ENCODE assay signal across 10 mouse cellular contexts in genomic region chr4:134118126-134118800, GRCm38 (mm10). TPM values are rescaled to one million over a fixed set of nuclear protein-coding genes. Genes with fewer than 3 reads are reported as not detected.
DNase-seq lines count a peak whose midpoint lies in the region; ATAC-seq and TF ChIP-seq lines count a peak whose summit lies in the region.
"Had no signal": no experiment of that assay in that cellular context is flagged by ENCODE, and none has a peak within 500 bp of the region (broad histone marks: within the 10 kb centered on the region; RNA-seq: fewer than 3 reads in every experiment).

No protein-coding gene starts in this region.

- no peak overlapping the region for H3K4me2 ChIP-seq in lung, postnatal 0 days (replicated peaks; ENCODE audit: low read depth, low read length)
- H3K4me2 ChIP-seq in limb, embryonic 15.5 days: no peak overlapping the region
- H3K4me2 ChIP-seq: forebrain, embryonic 13.5 days; midbrain, embryonic 12.5 days had no signal

- no peak for TF ChIP-seq CTCF in lung, postnatal 0 days (IDR thresholded peaks at IDR 0.05)

- no peak for TF ChIP-seq EP300 in lung, postnatal 0 days (IDR thresholded peaks at IDR 0.05)

- no peaks in the 10 kb centered on the region for H3K4me1 ChIP-seq in lung, postnatal 0 days (ENCODE audit: insufficient read depth, low read depth, low read length)
- peaks cover 20% of the 10 kb centered on the region for H3K4me1 ChIP-seq in limb, embryonic 15.5 days

- H3K9ac ChIP-seq in lung, postnatal 0 days (replicated peaks; ENCODE audit: low read depth): no peak overlapping the region
- H3K9ac ChIP-seq in limb, embryonic 15.5 days: no peak overlapping the region
- H3K9ac ChIP-seq: forebrain, embryonic 13.5 days; midbrain, embryonic 12.5 days had no signal

- H3K4me3 ChIP-seq in lung, postnatal 0 days (ENCODE audit: low read depth, low read length): no peak overlapping the region
- H3K4me3 ChIP-seq in limb, embryonic 15.5 days: no peak overlapping the region
- H3K4me3 ChIP-seq: forebrain, embryonic 13.5 days; midbrain, embryonic 12.5 days had no signal

- WGBS in lung, postnatal 0 days: 55% methylated on average over 14 of the region's 14 CpGs
- whole genome bisulfite sequencing in limb, embryonic 15.5 days: 59% methylated on average over 14 of the region's 14 CpGs

- no peak overlapping the region for H3K27ac ChIP-seq in lung, postnatal 0 days (ENCODE audit: low read length)
- 0 out of 2 replicates have a peak overlapping the region, but pooled peaks have one; percentile 7 for H3K27ac ChIP-seq in limb, embryonic 15.5 days
- H3K27ac ChIP-seq: forebrain, embryonic 13.5 days; midbrain, embryonic 12.5 days had no signal

- ATAC-seq in lung, postnatal 0 days: no peak; the same call in 1 of the 2 replicates
- no peak for ATAC-seq in limb, embryonic 15.5 days (ENCODE audit: insufficient number of reproducible peaks, low FRiP score, low TSS enrichment, low read depth)
- ATAC-seq: forebrain, embryonic 13.5 days had no signal

- DNase-seq in lung, postnatal 0 days (ENCODE audit: low spot score): peak; percentile 31
- DNase-seq in lung, postnatal 36 days: no peak
- peak; percentile 68 for DNase-seq in T-cell, adult 2 months (ENCODE audit: low spot score)
- DNase-seq in thymus, postnatal 10 days (ENCODE audit: low spot score in 2 of 2): peak; percentile 70 to 78
- no peak for DNase-seq in kidney, postnatal 10 days
- DNase-seq in urinary bladder, postnatal 4 days (ENCODE audit: low spot score in 2 of 2): no peak
- DNase-seq: cerebellum, adult 9-10 months had no signal

- H3K36me3 ChIP-seq in lung, postnatal 0 days (ENCODE audit: insufficient read depth, low read length): no peaks in the 10 kb centered on the region
- H3K36me3 ChIP-seq in limb, embryonic 15.5 days: no peaks in the 10 kb centered on the region
- H3K36me3 ChIP-seq: midbrain, embryonic 12.5 days had no signal

- no peaks in the 10 kb centered on the region for H3K27me3 ChIP-seq in lung, postnatal 0 days (replicated peaks; ENCODE audit: insufficient read depth, low read length)
- no peaks in the 10 kb centered on the region for H3K27me3 ChIP-seq in limb, embryonic 15.5 days
- H3K27me3 ChIP-seq: forebrain, embryonic 13.5 days; midbrain, embryonic 12.5 days had no signal

- H3K9me3 ChIP-seq in lung, postnatal 0 days (ENCODE audit: low read length): no peaks in the 10 kb centered on the region
- no peaks in the 10 kb centered on the region for H3K9me3 ChIP-seq in limb, embryonic 15.5 days
- H3K9me3 ChIP-seq: forebrain, embryonic 13.5 days; midbrain, embryonic 12.5 days had no signal

RNA-seq across cellular contexts. Expression of gene Sh3bgrl3, which starts 10.3 kb away (rescaled TPM):
- 476 and 513 TPM in 2 replicates for polyA plus RNA-seq in lung, postnatal 0 days (2015; fragmentation: Nextera tagmentation; extraction: Ambion mirVana)
- 476 and 496 TPM in 2 replicates for polyA plus RNA-seq in limb, embryonic 15.5 days (2015; fragmentation: Nextera tagmentation; extraction: Ambion mirVana)

RNA-seq across cellular contexts. Expression of gene Ubxn11, which starts 15.9 kb away (rescaled TPM):
- polyA plus RNA-seq in lung, postnatal 0 days (2015; fragmentation: Nextera tagmentation; extraction: Ambion mirVana): 10.3 and 11.3 TPM in 2 replicates
- 10.7 and 13.3 TPM in 2 replicates for polyA plus RNA-seq in limb, embryonic 15.5 days (2015; fragmentation: Nextera tagmentation; extraction: Ambion mirVana)

RNA-seq across cellular contexts. Expression of gene Cd52, which starts 23.4 kb away (rescaled TPM):
- polyA plus RNA-seq in lung, postnatal 0 days (2015; fragmentation: Nextera tagmentation; extraction: Ambion mirVana): 65.8 and 65.9 TPM in 2 replicates
- 15.9 and 20.1 TPM in 2 replicates for polyA plus RNA-seq in limb, embryonic 15.5 days (2015; fragmentation: Nextera tagmentation; extraction: Ambion mirVana)

RNA-seq across cellular contexts. Expression of gene Crybg2, which starts 57.6 kb away (rescaled TPM):
- 2.8 and 3.1 TPM in 2 replicates for polyA plus RNA-seq in lung, postnatal 0 days (2015; fragmentation: Nextera tagmentation; extraction: Ambion mirVana)
- polyA plus RNA-seq in limb, embryonic 15.5 days (2015; fragmentation: Nextera tagmentation; extraction: Ambion mirVana): 17.3 and 17.5 TPM in 2 replicates

Comparison
In these comparisons a context has a peak if more than half of its experiments do, and no peak if none do; other contexts are left out.
1. DNase-seq: peak in lung, postnatal 0 days (single experiment), T-cell, adult 2 months (single experiment) and thymus, postnatal 10 days (2 of 2); none in lung, postnatal 36 days (single experiment), kidney, postnatal 10 days (single experiment) and urinary bladder, postnatal 4 days (0 of 2).